Mouse (Mus musculus): Measurements from ENCODE around the gene Disp2. TPM values are rescaled to one million over a fixed set of nuclear protein-coding genes. Genes with fewer than 3 reads are reported as not detected.

Disp2 gene
- polyA plus RNA-seq, 1 experiment from 2014 or later: 1.1 TPM

DNA sequence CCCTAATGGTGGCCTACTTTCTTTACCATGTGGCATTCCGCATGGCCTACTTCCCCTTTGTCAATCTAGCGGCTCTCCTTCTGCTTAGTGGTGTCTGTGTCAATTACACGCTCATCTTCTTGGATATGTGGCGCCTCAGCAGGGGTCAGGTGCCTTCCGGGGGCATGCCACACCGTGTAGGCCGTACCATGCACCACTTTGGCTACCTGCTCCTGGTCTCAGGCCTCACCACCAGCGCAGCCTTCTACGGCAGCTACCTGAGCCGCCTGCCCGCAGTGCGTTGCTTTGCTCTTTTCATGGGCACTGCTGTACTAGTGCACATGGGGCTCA, 10.7 kb downstream of the Disp2 start:
- Histone ChIP-seq H3K9ac (replicated peaks; ENCODE audit: low read depth) (no peak overlapping the region), H3K27me3 (replicated peaks; ENCODE audit: insufficient read depth, low read length) (no peaks in the 10 kb centered on the region), H3K27ac (ENCODE audit: low read length) (no peak overlapping the region), H3K9me3 (ENCODE audit: low read length) (no peaks in the 10 kb centered on the region), H3K36me3 (ENCODE audit: insufficient read depth, low read length) (no peaks in the 10 kb centered on the region), H3K4me2 (replicated peaks; ENCODE audit: low read depth, low read length) (peak overlapping the region; percentile 45), H3K4me1 (ENCODE audit: insufficient read depth, low read depth, low read length) (peaks cover 8% of the 10 kb centered on the region; the same call in 1 of the 2 replicates), H3K4me3 (ENCODE audit: low read depth, low read length) (no peak overlapping the region)
- 61% methylated on average over 12 of the region's 12 CpGs for WGBS
- DNase-seq (ENCODE audit: low spot score): no peak
- TF ChIP-seq CTCF (IDR thresholded peaks at IDR 0.05) (no peak), EP300 (IDR thresholded peaks at IDR 0.05) (no peak)
- ATAC-seq: no peak

DNA sequence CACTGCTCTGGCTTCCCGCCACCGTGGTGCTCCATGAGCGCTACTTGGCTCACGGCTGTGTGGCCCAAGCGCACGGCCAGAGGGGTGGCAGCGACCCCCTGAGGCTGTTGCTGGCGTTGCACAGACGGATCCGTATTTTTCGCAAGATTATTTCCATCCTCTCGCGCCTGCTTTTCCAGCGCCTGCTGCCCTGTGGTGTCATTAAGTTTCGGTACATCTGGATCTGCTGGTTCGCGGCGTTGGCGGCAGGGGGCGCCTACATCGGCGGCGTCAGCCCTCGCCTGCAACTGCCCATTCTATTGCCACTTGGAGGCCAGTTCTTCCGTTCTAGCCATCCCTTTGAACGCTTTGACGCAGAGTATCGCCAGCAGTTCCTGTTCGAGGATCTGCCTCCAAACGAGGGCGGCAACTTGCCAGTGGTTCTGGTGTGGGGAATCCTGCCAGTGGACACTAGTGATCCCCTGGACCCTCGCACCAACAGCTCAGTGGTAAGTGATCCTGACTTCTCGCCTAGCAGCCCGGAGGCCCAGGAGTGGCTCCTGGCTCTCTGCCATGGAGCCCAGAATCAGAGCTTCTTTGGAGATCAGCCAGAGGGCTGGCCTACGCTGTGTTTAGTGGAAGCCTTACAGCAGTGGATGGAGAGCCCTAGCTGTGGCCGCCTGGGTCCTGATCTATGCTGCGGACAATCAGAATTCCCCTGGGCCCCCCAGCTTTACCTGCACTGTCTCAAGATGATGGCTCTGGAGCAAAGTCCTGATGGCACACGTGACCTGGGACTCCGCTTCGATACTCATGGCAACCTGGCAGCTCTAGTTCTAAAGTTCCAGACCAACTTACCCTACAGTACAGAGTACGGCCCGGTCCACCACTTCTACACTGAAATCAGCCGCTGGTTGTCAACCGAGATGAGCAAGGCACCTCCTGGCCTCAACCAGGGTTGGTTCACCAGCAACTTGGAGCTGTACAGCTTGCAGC, 11.3 kb downstream of the Disp2 start:
- Histone ChIP-seq H3K27me3 (replicated peaks; ENCODE audit: insufficient read depth, low read length) (no peaks in the 10 kb centered on the region), H3K27ac (ENCODE audit: low read length) (no peak overlapping the region), H3K9ac (replicated peaks; ENCODE audit: low read depth) (no peak overlapping the region), H3K4me3 (ENCODE audit: low read depth, low read length) (peak overlapping the region; percentile 8; the same call in 1 of the 2 replicates), H3K4me1 (ENCODE audit: insufficient read depth, low read depth, low read length) (peaks cover 8% of the 10 kb centered on the region; the same call in 1 of the 2 replicates), H3K4me2 (replicated peaks; ENCODE audit: low read depth, low read length) (peak overlapping the region; percentile 45), H3K9me3 (ENCODE audit: low read length) (no peaks in the 10 kb centered on the region), H3K36me3 (ENCODE audit: insufficient read depth, low read length) (no peaks in the 10 kb centered on the region)
- peak; percentile 90 for TF ChIP-seq CTCF (IDR thresholded peaks at IDR 0.05)
- no peak for TF ChIP-seq EP300 (IDR thresholded peaks at IDR 0.05)
- DNase-seq (ENCODE audit: low spot score) (peak; percentile 89), ATAC-seq (peak; percentile 88)
- 17% methylated on average over 44 of the region's 44 CpGs for WGBS

DNA sequence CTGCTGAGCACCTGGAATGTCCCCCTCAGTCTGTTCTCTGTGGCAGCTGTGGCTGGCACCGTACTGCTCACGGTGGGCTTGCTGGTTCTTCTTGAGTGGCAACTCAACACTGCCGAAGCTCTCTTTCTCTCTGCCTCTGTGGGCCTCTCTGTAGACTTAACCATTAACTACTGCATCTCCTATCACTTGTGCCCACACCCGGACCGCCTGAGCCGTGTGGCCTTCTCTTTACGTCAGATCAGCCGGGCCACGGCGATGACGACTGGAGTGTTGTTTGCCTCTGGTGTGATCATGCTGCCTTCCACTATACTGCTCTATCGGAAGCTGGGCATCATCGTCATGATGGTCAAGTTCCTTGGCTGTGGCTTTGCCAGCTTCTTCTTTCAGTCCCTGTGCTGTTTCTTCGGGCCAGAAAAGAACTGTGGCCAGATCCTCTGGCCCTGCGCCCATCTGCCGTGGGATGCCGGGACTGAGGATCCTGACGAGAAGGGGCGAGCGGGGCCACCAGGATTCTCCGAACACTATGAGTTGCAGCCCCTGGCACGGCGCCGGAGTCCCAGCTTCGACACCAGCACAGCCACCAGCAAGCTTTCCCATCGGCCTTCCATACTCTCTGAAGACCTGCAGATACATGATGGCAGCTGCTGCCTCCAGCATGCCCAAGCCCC, 12.2 kb downstream of the Disp2 start:
- 93% methylated on average over 26 of the region's 26 CpGs for WGBS
- no peaks in the 10 kb centered on the region for H3K36me3 ChIP-seq (ENCODE audit: insufficient read depth, low read length)
- peaks cover 8% of the 10 kb centered on the region; the same call in 1 of the 2 replicates for H3K4me1 ChIP-seq (ENCODE audit: insufficient read depth, low read depth, low read length)
- H3K4me2 ChIP-seq (replicated peaks; ENCODE audit: low read depth, low read length): no peak overlapping the region
- H3K4me3 ChIP-seq (ENCODE audit: low read depth, low read length): no peak overlapping the region
- no peak overlapping the region for H3K27ac ChIP-seq (ENCODE audit: low read length)
- DNase-seq (ENCODE audit: low spot score) (no peak), ATAC-seq (no peak)
- TF ChIP-seq CTCF (IDR thresholded peaks at IDR 0.05) (no peak), EP300 (IDR thresholded peaks at IDR 0.05) (no peak)
- H3K9ac ChIP-seq (replicated peaks; ENCODE audit: low read depth): no peak overlapping the region
- no peaks in the 10 kb centered on the region for H3K9me3 ChIP-seq (ENCODE audit: low read length)
- H3K27me3 ChIP-seq (replicated peaks; ENCODE audit: insufficient read depth, low read length): no peaks in the 10 kb centered on the region

DNA sequence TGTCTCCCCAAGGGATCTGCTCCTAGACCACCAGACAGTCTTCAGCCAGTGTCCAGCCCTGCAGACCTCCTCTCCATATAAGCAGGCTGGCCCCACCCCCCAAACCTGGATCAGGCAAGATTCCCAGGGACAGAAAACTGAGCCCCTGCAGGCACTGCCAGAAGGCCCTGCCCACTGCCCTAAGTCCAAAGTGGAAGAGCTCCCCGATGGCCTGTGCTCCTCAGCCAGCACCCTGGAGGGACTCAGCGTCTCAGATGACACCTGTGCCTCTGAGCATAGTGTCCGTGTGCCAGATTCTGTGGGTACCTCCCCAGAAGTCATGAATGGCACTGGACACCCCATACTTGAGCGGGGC, 12.7 kb downstream of the Disp2 start:
- DNase-seq (ENCODE audit: low spot score): no peak
- WGBS: 90% methylated on average over 4 of the region's 4 CpGs
- Histone ChIP-seq H3K4me3 (ENCODE audit: low read depth, low read length) (no peak overlapping the region), H3K36me3 (ENCODE audit: insufficient read depth, low read length) (no peaks in the 10 kb centered on the region), H3K27ac (ENCODE audit: low read length) (no peak overlapping the region), H3K9ac (replicated peaks; ENCODE audit: low read depth) (no peak overlapping the region), H3K4me2 (replicated peaks; ENCODE audit: low read depth, low read length) (no peak overlapping the region), H3K27me3 (replicated peaks; ENCODE audit: insufficient read depth, low read length) (no peaks in the 10 kb centered on the region), H3K9me3 (ENCODE audit: low read length) (no peaks in the 10 kb centered on the region), H3K4me1 (ENCODE audit: insufficient read depth, low read depth, low read length) (peaks cover 8% of the 10 kb centered on the region; the same call in 1 of the 2 replicates)
- ATAC-seq: no peak
- TF ChIP-seq EP300 (IDR thresholded peaks at IDR 0.05): no peak
- TF ChIP-seq CTCF (IDR thresholded peaks at IDR 0.05): no peak

- Histone ChIP-seq H3K27ac (ENCODE audit: low read length) (no peak overlapping the region), H3K27me3 (replicated peaks; ENCODE audit: insufficient read depth, low read length) (no peaks in the 10 kb centered on the region), H3K9ac (replicated peaks; ENCODE audit: low read depth) (no peak overlapping the region), H3K4me3 (ENCODE audit: low read depth, low read length) (no peak overlapping the region), H3K36me3 (ENCODE audit: insufficient read depth, low read length) (no peaks in the 10 kb centered on the region), H3K9me3 (ENCODE audit: low read length) (no peaks in the 10 kb centered on the region), H3K4me1 (ENCODE audit: insufficient read depth, low read depth, low read length) (peaks cover 8% of the 10 kb centered on the region; the same call in 1 of the 2 replicates), H3K4me2 (replicated peaks; ENCODE audit: low read depth, low read length) (no peak overlapping the region)
- ATAC-seq (no peak), DNase-seq (ENCODE audit: low spot score) (no peak)
- 70% methylated on average over 4 of the region's 4 CpGs for WGBS
- TF ChIP-seq EP300 (IDR thresholded peaks at IDR 0.05) (no peak), CTCF (IDR thresholded peaks at IDR 0.05) (no peak)
Observed at GRCm38 (mm10) chr2:118793636-118794035, 14.1 kb downstream of the Disp2 start.

DNA sequence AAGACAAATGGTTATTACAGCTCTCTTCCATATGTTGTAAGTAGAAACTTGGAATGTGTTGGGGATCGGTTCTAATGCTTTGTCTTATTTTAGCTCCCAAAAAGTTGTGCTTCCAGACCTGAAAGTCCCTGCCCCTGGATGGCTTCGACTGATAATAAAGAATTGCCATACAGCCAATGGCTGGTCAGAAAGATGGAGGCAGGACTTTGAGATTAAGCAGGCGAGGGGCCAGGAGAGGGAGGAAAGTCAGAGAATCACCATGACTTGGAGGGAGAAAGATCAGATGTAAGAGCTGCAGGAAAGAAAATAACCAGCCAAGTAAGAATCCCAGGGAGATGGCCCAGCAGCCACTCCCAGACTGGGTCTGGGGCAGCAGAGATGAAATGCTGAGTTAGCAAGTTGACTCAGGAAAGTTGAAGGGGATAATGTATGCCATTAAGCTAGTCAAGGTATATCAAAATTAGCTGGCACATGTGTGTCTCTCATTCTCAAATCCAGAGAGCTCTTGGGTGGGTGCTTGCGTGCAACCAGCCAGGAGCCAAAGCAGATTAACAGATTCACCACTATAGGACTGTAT, 23.1 kb downstream of the Disp2 start:
- H3K36me3 ChIP-seq (ENCODE audit: insufficient read depth, low read length): no peaks in the 10 kb centered on the region
- no peak overlapping the region for H3K4me3 ChIP-seq (ENCODE audit: low read depth, low read length)
- 67% methylated on average over 4 of the region's 4 CpGs for WGBS
- no peak for ATAC-seq
- DNase-seq (ENCODE audit: low spot score): no peak
- H3K27me3 ChIP-seq (replicated peaks; ENCODE audit: insufficient read depth, low read length): no peaks in the 10 kb centered on the region
- no peak overlapping the region for H3K27ac ChIP-seq (ENCODE audit: low read length)
- H3K4me1 ChIP-seq (ENCODE audit: insufficient read depth, low read depth, low read length): no peaks in the 10 kb centered on the region
- H3K9me3 ChIP-seq (ENCODE audit: low read length): no peaks in the 10 kb centered on the region
- H3K9ac ChIP-seq (replicated peaks; ENCODE audit: low read depth): no peak overlapping the region
- H3K4me2 ChIP-seq (replicated peaks; ENCODE audit: low read depth, low read length): no peak overlapping the region
- TF ChIP-seq CTCF (IDR thresholded peaks at IDR 0.05): no peak
- TF ChIP-seq EP300 (IDR thresholded peaks at IDR 0.05): no peak

Measured in lung, postnatal 0 days (tissue).